Mouse (Mus musculus): ENCODE results near the gene Klhdc7a. TPM values are rescaled to one million over a fixed set of nuclear protein-coding genes. Genes with fewer than 3 reads are reported as not detected.

The Klhdc7a gene
- total and polyA plus RNA-seq, 3 experiments = 0.11 TPM; not detected in 2

DNA sequence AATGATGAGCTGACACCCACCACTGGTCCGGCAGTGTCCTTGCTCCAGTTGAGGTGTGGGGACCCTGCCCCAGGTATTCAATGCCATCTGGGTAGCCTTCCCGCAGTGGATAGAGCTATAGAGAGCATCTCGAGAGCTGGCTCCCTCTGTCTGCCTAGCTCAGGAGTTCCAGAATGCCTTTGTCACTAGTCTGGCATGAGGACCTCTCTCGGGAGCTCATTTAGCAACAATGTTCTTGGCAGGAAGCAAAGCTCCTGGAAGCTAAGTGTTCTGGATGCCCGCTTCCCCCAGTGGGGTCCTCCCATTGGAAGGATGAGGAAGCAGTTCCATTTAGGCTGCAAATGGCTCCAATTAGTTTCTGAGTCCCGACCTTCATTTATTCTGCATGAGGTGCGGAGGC lies 51.1 kb downstream of the Klhdc7a start:
- Histone ChIP-seq H3K27me3 (ENCODE audit: insufficient read depth, low read length) (no peaks in the 10 kb centered on the region), H3K4me3 (ENCODE audit: low read depth, low read length) (no peak overlapping the region), H3K9me3 (replicated peaks) (peaks cover 82% of the 10 kb centered on the region), H3K36me3 (replicated peaks) (no peaks in the 10 kb centered on the region), H3K4me1 (ENCODE audit: insufficient read depth, low read depth, low read length) (no peaks in the 10 kb centered on the region)
- TF ChIP-seq CTCF (IDR thresholded peaks at IDR 0.05; ENCODE audit: low read depth, low read length) = no peak
- TF ChIP-seq GATA2 (IDR thresholded peaks at IDR 0.05; ENCODE audit: borderline replicate concordance, low read depth, low read length) = no peak
- ATAC-seq (ENCODE audit: extremely low read depth, insufficient number of reproducible peaks, low FRiP score, poor library complexity, severe bottlenecking) (no peak), DNase-seq (ENCODE audit: low spot score) (no peak)

Other genes with a start within 250 kb of the Klhdc7a start
- gene Pax7, start 134.5 kb downstream of the Klhdc7a start, total RNA-seq (2014; fragmentation: Nextera tagmentation) = not detected in 2 replicates
- 0.06 and 0.11 TPM in 2 replicates for gene Pax7, start 134.5 kb downstream of the Klhdc7a start, total RNA-seq (2017)
- gene Pax7, start 134.5 kb downstream of the Klhdc7a start, polyA plus RNA-seq (2012) = not detected in 2 replicates

Data from G1E (cell line).